Mouse (Mus musculus) stomach, embryonic 14.5 days (tissue): ENCODE data around the gene Serpina3a. TPM values are rescaled to one million over a fixed set of nuclear protein-coding genes. Genes with fewer than 3 reads are reported as not detected.

Source experiments
- ATAC-seq: fragments of 200-750 bp; cut with Nextera tagmentation; 2 replicates; pipeline ENCODE4 v1.8.0; 2017; ENCODE audit warnings: low read depth, moderate TSS enrichment; ENCODE audit not compliant: insufficient number of reproducible peaks, insufficient read depth, low FRiP score
- H3K27ac ChIP-seq: fragments of 300-500 bp; sonication (generic); 2 replicates; pipeline ENCODE4 v1.5.1; 2014; ENCODE audit warnings: mild to moderate bottlenecking, low read length, moderate library complexity, mixed read lengths
- H3K27me3 ChIP-seq: fragments of 300-500 bp; sonication (generic); 2 replicates; pipeline ENCODE4 v1.6.1; 2014; ENCODE audit warnings: low read length, control low read depth, mixed read lengths; ENCODE audit not compliant: control insufficient read depth, insufficient read depth
- H3K36me3 ChIP-seq: fragments of 300-500 bp; sonication (generic); 2 replicates; pipeline ENCODE4 v1.6.1; 2014; ENCODE audit warnings: mild to moderate bottlenecking, control low read depth, low read length, moderate library complexity, mixed read lengths; ENCODE audit not compliant: control insufficient read depth, insufficient read depth
- H3K4me1 ChIP-seq: fragments of 300-500 bp; sonication (generic); 2 replicates; pipeline ENCODE4 v1.6.1; 2014; ENCODE audit warnings: low read length, control low read depth, mixed read lengths; ENCODE audit not compliant: control insufficient read depth, insufficient read depth
- H3K4me2 ChIP-seq: fragments of 300-500 bp; sonication (generic); replicated peaks from 2 replicates; pipeline ENCODE4 v1.6.1; 2014; ENCODE audit warnings: low read depth, low read length, control low read depth
- H3K4me3 ChIP-seq: fragments of 300-500 bp; sonication (generic); 2 replicates; pipeline ENCODE4 v1.5.1; 2014; ENCODE audit warnings: low read depth, low read length, control low read depth
- H3K9ac ChIP-seq: fragments of 300-500 bp; sonication (generic); replicated peaks from 2 replicates; pipeline ENCODE4 v1.6.1; 2014; ENCODE audit warnings: low read depth, mild to moderate bottlenecking, control low read depth, low read length, moderate library complexity, mixed read lengths
- H3K9me3 ChIP-seq: fragments of 300-500 bp; sonication (generic); 2 replicates; pipeline ENCODE4 v1.6.1; 2016; ENCODE audit warnings: low read depth, low read length, control low read depth; ENCODE audit not compliant: control insufficient read depth
- WGBS: fragments of 180-500 bp; shearing (Covaris S2); extraction: QIAGEN DNeasy Blood & Tissue Kit; methylation state at CpG from one replicate; pipeline ENCODE4 v1.1.7; 2014; 5-methylcytosine and 5-hydroxymethylcytosine counted together
- polyA plus RNA-seq: library from polyadenylated mRNA; unstranded; fragments of >200 nt; fragmentation: Nextera tagmentation; extraction: Ambion mirVana; gene quantifications from 2 replicates; pipeline ENCODE4 v1.2.1, GENCODE M21; 2014

The Serpina3a gene
- polyA plus RNA-seq, 1 experiment from 2014 or later = not detected

GRCm38 (mm10) chr12:104127696-104128095, 15.2 kb downstream of the Serpina3a start, which contains the start of gene Serpina3b:
Serpina3b (plus strand) TSS chr12:104127996.
- ATAC-seq = no peak
- WGBS = 73% methylated on average over 5 of the region's 5 CpGs
- Histone ChIP-seq H3K27ac (no peak within 1 kb of the TSS), H3K4me2 (no peak within 1 kb of the TSS), H3K4me1 (no peaks in the 10 kb centered on the region), H3K27me3 (no peaks in the 10 kb centered on the region), H3K9me3 (no peaks in the 10 kb centered on the region), H3K9ac (no peak within 1 kb of the TSS), H3K36me3 (no peaks in the 10 kb centered on the region), H3K4me3 (no peak within 1 kb of the TSS)

GRCm38 (mm10) chr12:104131041-104131440, 18.5 kb downstream of the Serpina3a start:
- ATAC-seq = no peak
- Histone ChIP-seq H3K4me3 (no peak overlapping the region), H3K9ac (no peak overlapping the region), H3K4me2 (no peak overlapping the region), H3K36me3 (no peaks in the 10 kb centered on the region), H3K4me1 (no peaks in the 10 kb centered on the region), H3K27ac (no peak overlapping the region), H3K9me3 (no peaks in the 10 kb centered on the region), H3K27me3 (no peaks in the 10 kb centered on the region)

- no peaks in the 10 kb centered on the region for H3K4me1 ChIP-seq
- no peak overlapping the region for H3K4me3 ChIP-seq
- H3K4me2 ChIP-seq = no peak overlapping the region
- H3K27me3 ChIP-seq = no peaks in the 10 kb centered on the region
- H3K27ac ChIP-seq = no peak overlapping the region
- no peaks in the 10 kb centered on the region for H3K9me3 ChIP-seq
- 82% methylated on average over 2 of the region's 2 CpGs for WGBS
- no peak for ATAC-seq
- no peaks in the 10 kb centered on the region for H3K36me3 ChIP-seq
- no peak overlapping the region for H3K9ac ChIP-seq
Measured at GRCm38 (mm10) chr12:104138216-104138615, 25.7 kb downstream of the Serpina3a start.

GRCm38 (mm10) chr12:104140543-104141103, 28.1 kb downstream of the Serpina3a start:
- Histone ChIP-seq H3K4me2 (no peak overlapping the region), H3K9me3 (no peaks in the 10 kb centered on the region), H3K4me3 (no peak overlapping the region), H3K4me1 (no peaks in the 10 kb centered on the region), H3K9ac (no peak overlapping the region), H3K36me3 (no peaks in the 10 kb centered on the region), H3K27ac (no peak overlapping the region), H3K27me3 (no peaks in the 10 kb centered on the region)
- no peak for ATAC-seq
- WGBS = 94% methylated on average over 4 of the region's 4 CpGs

- H3K4me3 ChIP-seq = no peak overlapping the region
- H3K9ac ChIP-seq = no peak overlapping the region
- no peaks in the 10 kb centered on the region for H3K4me1 ChIP-seq
- no peak overlapping the region for H3K4me2 ChIP-seq
- H3K27ac ChIP-seq = no peak overlapping the region
- no peak for ATAC-seq
- no peaks in the 10 kb centered on the region for H3K9me3 ChIP-seq
- H3K27me3 ChIP-seq = no peaks in the 10 kb centered on the region
- 92% methylated on average over 1 of the region's 1 CpGs for WGBS
- no peaks in the 10 kb centered on the region for H3K36me3 ChIP-seq
Measured at GRCm38 (mm10) chr12:104141506-104141905, 29.0 kb downstream of the Serpina3a start.

GRCm38 (mm10) chr12:104142427-104142826, 29.9 kb downstream of the Serpina3a start:
- Histone ChIP-seq H3K36me3 (no peaks in the 10 kb centered on the region), H3K27me3 (no peaks in the 10 kb centered on the region), H3K9ac (no peak overlapping the region), H3K9me3 (no peaks in the 10 kb centered on the region), H3K4me1 (no peaks in the 10 kb centered on the region), H3K4me2 (no peak overlapping the region), H3K27ac (no peak overlapping the region), H3K4me3 (no peak overlapping the region)
- ATAC-seq = no peak
- 53% methylated on average over 1 of the region's 1 CpGs for WGBS

GRCm38 (mm10) chr12:104143286-104143685, 30.8 kb downstream of the Serpina3a start:
- Histone ChIP-seq H3K27ac (no peak overlapping the region), H3K9me3 (no peaks in the 10 kb centered on the region), H3K4me2 (no peak overlapping the region), H3K4me3 (no peak overlapping the region), H3K27me3 (no peaks in the 10 kb centered on the region), H3K9ac (no peak overlapping the region), H3K4me1 (no peaks in the 10 kb centered on the region), H3K36me3 (no peaks in the 10 kb centered on the region)
- WGBS = 67% methylated on average over 1 of the region's 1 CpGs
- no peak for ATAC-seq

GRCm38 (mm10) chr12:104145571-104145970, 33.0 kb downstream of the Serpina3a start:
- no peak for ATAC-seq
- Histone ChIP-seq H3K27ac (no peak overlapping the region), H3K9ac (no peak overlapping the region), H3K4me1 (no peaks in the 10 kb centered on the region), H3K27me3 (no peaks in the 10 kb centered on the region), H3K4me3 (no peak overlapping the region), H3K9me3 (no peaks in the 10 kb centered on the region), H3K4me2 (no peak overlapping the region), H3K36me3 (no peaks in the 10 kb centered on the region)
- WGBS = 81% methylated on average over 2 of the region's 2 CpGs

GRCm38 (mm10) chr12:104151989-104152388, 39.5 kb downstream of the Serpina3a start:
- no peaks in the 10 kb centered on the region for H3K27me3 ChIP-seq
- H3K4me2 ChIP-seq = no peak overlapping the region
- no peak overlapping the region for H3K4me3 ChIP-seq
- WGBS = 73% methylated on average over 2 of the region's 2 CpGs
- no peak overlapping the region for H3K27ac ChIP-seq
- no peak overlapping the region for H3K9ac ChIP-seq
- H3K9me3 ChIP-seq = no peaks in the 10 kb centered on the region
- no peaks in the 10 kb centered on the region for H3K36me3 ChIP-seq
- no peaks in the 10 kb centered on the region for H3K4me1 ChIP-seq
- no peak for ATAC-seq
